Mouse (Mus musculus) limb, embryonic 14.5 days (tissue): ENCODE data around the gene Sirpa. TPM values are rescaled to one million over a fixed set of nuclear protein-coding genes. Genes with fewer than 3 reads are reported as not detected.

Experiments used
- ATAC-seq: fragments of 200-750 bp; cut with Nextera tagmentation; 2 replicates; pipeline ENCODE4 v1.8.0; 2017; ENCODE audit warnings: low read depth, moderate number of reproducible peaks, moderate TSS enrichment; ENCODE audit not compliant: low FRiP score
- DNase-seq: peaks from one replicate; pipeline ENCODE4 v3.0.0-alpha.2; 2015; ENCODE audit warnings: low spot score
- H3K27ac ChIP-seq: fragments of 300-500 bp; sonication (generic); replicated peaks from 2 replicates; pipeline ENCODE4 v1.5.1; 2014; ENCODE audit warnings: low read depth, mild to moderate bottlenecking, low read length, moderate library complexity, mixed read lengths
- H3K27me3 ChIP-seq: fragments of 300-500 bp; sonication (generic); 2 replicates; pipeline ENCODE4 v1.6.1; 2014; ENCODE audit warnings: low read length, mixed read lengths; ENCODE audit not compliant: control insufficient read depth, insufficient read depth
- H3K36me3 ChIP-seq: fragments of 300-500 bp; sonication (generic); 2 replicates; pipeline ENCODE4 v1.6.1; 2014; ENCODE audit warnings: mild to moderate bottlenecking, low read length, moderate library complexity, mixed read lengths; ENCODE audit not compliant: control insufficient read depth, insufficient read depth
- H3K4me1 ChIP-seq: fragments of 300-500 bp; sonication (generic); 2 replicates; pipeline ENCODE4 v1.6.1; 2014; ENCODE audit warnings: antibody characterized with exemption, low read length, mixed read lengths; ENCODE audit not compliant: control insufficient read depth, insufficient read depth
- H3K4me2 ChIP-seq: fragments of 300-500 bp; sonication (generic); replicated peaks from 2 replicates; pipeline ENCODE4 v1.6.1; 2014; ENCODE audit warnings: low read depth, mild to moderate bottlenecking, low read length, moderate library complexity; ENCODE audit not compliant: severe bottlenecking
- H3K4me3 ChIP-seq: fragments of 300-500 bp; sonication (generic); replicated peaks from 2 replicates; pipeline ENCODE4 v1.5.1; 2014; ENCODE audit warnings: low read length
- H3K9ac ChIP-seq: fragments of 300-500 bp; sonication (generic); 2 replicates; pipeline ENCODE4 v1.6.1; 2014; ENCODE audit warnings: mild to moderate bottlenecking, low read depth, low read length, moderate library complexity; ENCODE audit not compliant: severe bottlenecking
- H3K9me3 ChIP-seq: fragments of 300-500 bp; sonication (generic); 2 replicates; pipeline ENCODE4 v1.6.1; 2016; ENCODE audit warnings: low read length; ENCODE audit not compliant: control insufficient read depth
- POLR2A ChIP-seq: fragments of 200-500 bp; IDR thresholded peaks from 2 replicates; pipeline ENCODE4 v1.8.0; 2012; ENCODE audit warnings: inconsistent platforms, mild to moderate bottlenecking, moderate library complexity, borderline replicate concordance; ENCODE audit not compliant: insufficient read depth, insufficient read length; ENCODE audit errors: extremely low read depth
- WGBS: fragments of 180-500 bp; shearing (Covaris S2); extraction: QIAGEN DNeasy Blood & Tissue Kit; methylation state at CpG from one replicate; pipeline ENCODE4 v1.1.7; 2014; 5-methylcytosine and 5-hydroxymethylcytosine counted together
- polyA plus RNA-seq, 2 experiments: library from polyadenylated mRNA; depleted of rRNA in 1 of 2; stranded (reverse) in 1 of 2; unstranded in 1 of 2; fragments of >200 nt; fragmentation: Nextera tagmentation in 1 of 2; extraction: Ambion mirVana in 1 of 2; gene quantifications; 2 replicates each; pipeline versions ENCODE4 v1.2.1 to v1.2.3; 2012 to 2014

Gene Sirpa
- polyA plus RNA-seq, 2 experiments: 34.7 to 39.6 TPM

DNA sequence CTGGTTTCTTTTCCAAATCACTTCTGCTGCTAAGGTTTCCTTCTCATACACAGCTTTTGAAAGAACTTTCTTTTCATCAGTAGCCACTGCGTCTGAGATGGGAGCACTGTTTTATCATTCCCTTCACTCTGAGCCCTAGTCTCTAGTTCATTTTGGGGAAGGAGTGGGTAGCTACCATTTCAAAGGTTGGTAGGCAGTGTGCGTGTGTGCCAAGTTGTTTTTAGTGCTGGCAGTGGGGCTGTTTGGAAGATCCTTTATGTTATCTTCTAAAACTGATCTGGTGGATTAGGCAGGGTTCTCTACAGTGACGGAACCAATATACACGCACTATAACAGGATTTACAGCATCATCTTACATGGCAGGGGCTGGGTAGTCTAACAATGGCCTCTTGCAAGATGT, 62.4 kb downstream of the Sirpa start:
- TF ChIP-seq POLR2A: no peak
- Histone ChIP-seq H3K4me1 (no peaks in the 10 kb centered on the region), H3K4me2 (no peak overlapping the region), H3K9ac (no peak overlapping the region), H3K4me3 (no peak overlapping the region), H3K27ac (no peak overlapping the region), H3K9me3 (no peaks in the 10 kb centered on the region), H3K36me3 (no peaks in the 10 kb centered on the region), H3K27me3 (no peaks in the 10 kb centered on the region)
- DNase-seq: no peak
- no peak for ATAC-seq
- WGBS: 91% methylated on average over 4 of the region's 4 CpGs

DNA sequence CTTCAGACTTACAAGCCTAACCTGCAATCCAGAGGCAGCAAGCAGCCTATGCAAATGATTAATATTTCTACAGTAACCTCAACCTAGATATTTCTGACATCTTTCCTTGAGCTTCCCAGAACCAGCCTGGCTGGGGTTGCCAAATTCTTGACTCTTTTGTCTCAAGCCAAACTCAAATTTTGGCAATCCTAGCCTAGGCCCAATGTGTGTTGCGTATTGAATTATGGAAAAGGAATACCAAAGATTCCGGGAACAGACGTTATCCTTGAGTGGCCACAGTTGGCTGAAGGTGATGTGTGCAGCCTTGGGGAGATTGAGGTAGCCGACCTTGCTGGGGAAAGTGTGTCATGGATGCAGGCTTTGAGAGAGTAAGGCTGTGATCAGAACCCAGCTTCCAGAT, 66.2 kb downstream of the Sirpa start:
- no peak overlapping the region for H3K4me2 ChIP-seq
- H3K27ac ChIP-seq: no peak overlapping the region
- no peaks in the 10 kb centered on the region for H3K27me3 ChIP-seq
- H3K9me3 ChIP-seq: no peaks in the 10 kb centered on the region
- ATAC-seq: no peak
- H3K4me1 ChIP-seq: no peaks in the 10 kb centered on the region
- TF ChIP-seq POLR2A: no peak
- no peak overlapping the region for H3K4me3 ChIP-seq
- DNase-seq: no peak
- no peaks in the 10 kb centered on the region for H3K36me3 ChIP-seq
- no peak overlapping the region for H3K9ac ChIP-seq
- WGBS: 83% methylated on average over 4 of the region's 4 CpGs

GRCm38 (mm10) chr2:129660020-129660419, 67.4 kb downstream of the Sirpa start:
- 72% methylated on average over 6 of the region's 6 CpGs for WGBS
- DNase-seq (no peak), ATAC-seq (no peak)
- Histone ChIP-seq H3K27ac (no peak overlapping the region), H3K9me3 (no peaks in the 10 kb centered on the region), H3K27me3 (no peaks in the 10 kb centered on the region), H3K4me1 (no peaks in the 10 kb centered on the region), H3K4me2 (no peak overlapping the region), H3K4me3 (no peak overlapping the region), H3K36me3 (no peaks in the 10 kb centered on the region), H3K9ac (no peak overlapping the region)
- no peak for TF ChIP-seq POLR2A

- no peak for TF ChIP-seq POLR2A
- ATAC-seq: no peak
- H3K9ac ChIP-seq: no peak overlapping the region
- no peaks in the 10 kb centered on the region for H3K36me3 ChIP-seq
- 72% methylated on average over 4 of the region's 4 CpGs for WGBS
- H3K27me3 ChIP-seq: no peaks in the 10 kb centered on the region
- no peaks in the 10 kb centered on the region for H3K9me3 ChIP-seq
- no peak overlapping the region for H3K4me3 ChIP-seq
- H3K27ac ChIP-seq: no peak overlapping the region
- H3K4me2 ChIP-seq: no peak overlapping the region
- DNase-seq: no peak
- H3K4me1 ChIP-seq: no peaks in the 10 kb centered on the region
Observed at GRCm38 (mm10) chr2:129662484-129662883, 69.8 kb downstream of the Sirpa start.

- TF ChIP-seq POLR2A: no peak
- ATAC-seq (no peak), DNase-seq (no peak)
- no peaks in the 10 kb centered on the region for H3K36me3 ChIP-seq
- H3K27me3 ChIP-seq: no peaks in the 10 kb centered on the region
- no peak overlapping the region for H3K4me2 ChIP-seq
- 74% methylated on average over 4 of the region's 4 CpGs for WGBS
- H3K27ac ChIP-seq: no peak overlapping the region
- H3K4me3 ChIP-seq: no peak overlapping the region
- H3K9ac ChIP-seq: no peak overlapping the region
- no peaks in the 10 kb centered on the region for H3K9me3 ChIP-seq
- H3K4me1 ChIP-seq: no peaks in the 10 kb centered on the region
Observed at GRCm38 (mm10) chr2:129671911-129672310, 79.3 kb downstream of the Sirpa start.
